Comparison of ENCODE assay signal across 27 mouse cellular contexts in genomic region chr8:119545180-119545579, GRCm38 (mm10). TPM values are rescaled to one million over a fixed set of nuclear protein-coding genes. Genes with fewer than 3 reads are reported as not detected.
DNase-seq lines count a peak whose midpoint lies in the region; TF ChIP-seq lines count a peak whose summit lies in the region.
"Had no signal": no experiment of that assay in that cellular context is flagged by ENCODE, and none has a peak within 500 bp of the region (broad histone marks: within the 10 kb centered on the region; RNA-seq: fewer than 3 reads in every experiment).

No protein-coding gene starts in this region.

- H3K27ac ChIP-seq in gastrocnemius, adult 2 months: peak overlapping the region; percentile 24; the same call in 1 of the 2 replicates
- peak overlapping the region; percentile 49; the same call in 1 of the 2 replicates for H3K27ac ChIP-seq in thymus, adult 2 months (ENCODE audit: control insufficient read depth, insufficient read depth, low read length)
- H3K27ac ChIP-seq: forebrain, embryonic 13.5 days; heart, embryonic 10.5 days; kidney, embryonic 15.5 days; midbrain, embryonic 13.5 days; neural tube, embryonic 15.5 days had no signal

- H3K36me3 ChIP-seq in thymus, adult 2 months (ENCODE audit: control insufficient read depth, insufficient read depth, low read length): peaks cover 70% of the 10 kb centered on the region

- WGBS in thymus, adult 2 months: 58% methylated on average over 6 of the region's 6 CpGs

- H3K27me3 ChIP-seq in thymus, adult 2 months (ENCODE audit: control insufficient read depth, insufficient read depth, low read length): no peaks in the 10 kb centered on the region
- H3K27me3 ChIP-seq: forebrain, embryonic 13.5 days; kidney, embryonic 15.5 days; midbrain, embryonic 13.5 days; neural tube, embryonic 15.5 days had no signal

- peaks cover 34% of the 10 kb centered on the region for H3K4me1 ChIP-seq in thymus, adult 2 months (replicated peaks; ENCODE audit: control insufficient read depth, insufficient read depth, low read length)
- H3K4me1 ChIP-seq: forebrain, embryonic 13.5 days; midbrain, embryonic 13.5 days; neural tube, embryonic 15.5 days had no signal

- TF ChIP-seq POLR2A in thymus, adult 2 months (IDR thresholded peaks at IDR 0.05; ENCODE audit: control insufficient read depth, extremely low read depth, insufficient read depth, low read length, poor library complexity): no peak

- H3K4me3 ChIP-seq in gastrocnemius, adult 2 months: no peak overlapping the region
- no peak overlapping the region for H3K4me3 ChIP-seq in thymus, adult 2 months (ENCODE audit: control insufficient read depth, insufficient read depth, low read length)
- H3K4me3 ChIP-seq: forebrain, embryonic 13.5 days; heart, embryonic 10.5 days; kidney, embryonic 15.5 days; midbrain, embryonic 13.5 days; myocyte; neural tube, embryonic 15.5 days had no signal

- TF ChIP-seq CTCF in gastrocnemius, adult 2 months (IDR thresholded peaks at IDR 0.05): no peak
- TF ChIP-seq CTCF in thymus, adult 2 months (IDR thresholded peaks at IDR 0.05; ENCODE audit: borderline replicate concordance, control insufficient read depth, extremely low read depth, insufficient read depth, low read length, poor library complexity): no peak

- DNase-seq in gastrocnemius, adult 2 months: no peak
- no peak for DNase-seq in gastrocnemius, postnatal 25 days
- DNase-seq in thymus, adult 2 months: no peak
- DNase-seq in thymus, adult 18-20 months: no peak
- peak; percentile 60 for DNase-seq in induced T-regulatory cell, adult 2 months (ENCODE audit: low read depth)
- DNase-seq in c-Kit-positive CD71-positive TER-119-positive erythroid progenitor cells, embryonic 14.5 days (ENCODE audit: low spot score): no peak
- no peak for DNase-seq in gastrocnemius, adult 18-20 months (ENCODE audit: low spot score)
- no peak for DNase-seq in cerebellum, adult 18-20 months
- DNase-seq: adrenal gland, postnatal 14 days; cerebellum, adult 11 months; cerebellum, postnatal 25 days; embryo, embryonic 11 days; gastrocnemius, postnatal 36 days; liver, postnatal 0 days; lung, postnatal 14 days; right cerebral cortex, postnatal 25 days; thymus, postnatal 36 days had no signal

- intact Hi-C loops in gastrocnemius, adult 2 months (cut with DNase I): no loop called here

RNA-seq across cellular contexts. Expression of gene Mbtps1, which starts 13.4 kb away (rescaled TPM):
- 10 to 100 TPM; 28.6 to 28.7 TPM for total RNA-seq in gastrocnemius, adult 2 months (2021)
- total RNA-seq in gastrocnemius, postnatal 25 days (2021): 10 to 100 TPM; 26.7 to 27.0 TPM
- 166 and 177 TPM in 2 replicates for polyA plus RNA-seq in thymus, adult 2 months (2012; rRNA removed)
- 10 to 100 TPM; 20.2 to 21.1 TPM for total RNA-seq in gastrocnemius, adult 18-20 months (2021)

RNA-seq across cellular contexts. Expression of gene Hsdl1, which starts 29.8 kb away (rescaled TPM):
- 10 to 100 TPM; 15.9 to 16.6 TPM for total RNA-seq in gastrocnemius, adult 2 months (2021)
- total RNA-seq in gastrocnemius, postnatal 25 days (2021): 10 to 100 TPM; 11.2 to 13.3 TPM
- 149 and 176 TPM in 2 replicates for polyA plus RNA-seq in thymus, adult 2 months (2012; rRNA removed)
- total RNA-seq in gastrocnemius, adult 18-20 months (2021): 10 to 100 TPM; 13.4 to 16.3 TPM

RNA-seq across cellular contexts. Expression of gene Dnaaf1, which starts 29.9 kb away (rescaled TPM):
- not detected for total RNA-seq in gastrocnemius, adult 2 months (2021)
- total RNA-seq in gastrocnemius, postnatal 25 days (2021): not detected
- 0.90 and 1.1 TPM in 2 replicates for polyA plus RNA-seq in thymus, adult 2 months (2012; rRNA removed)
- not detected for total RNA-seq in gastrocnemius, adult 18-20 months (2021)
- total RNA-seq: adrenal gland, postnatal 14 days; gastrocnemius, postnatal 36 days; liver, adult 2 months; megakaryocyte, adult 5-6 weeks had no signal
- polyA plus RNA-seq: liver, adult 2 months; liver, postnatal 0 days had no signal

RNA-seq across cellular contexts. Expression of gene Slc38a8, which starts 43.7 kb away (rescaled TPM):
- total RNA-seq in gastrocnemius, adult 2 months (2021): not detected
- not detected for total RNA-seq in gastrocnemius, postnatal 25 days (2021)
- 0.27 and 0.51 TPM in 2 replicates for polyA plus RNA-seq in thymus, adult 2 months (2012; rRNA removed)
- total RNA-seq in gastrocnemius, adult 18-20 months (2021): not detected
- total RNA-seq: adrenal gland, postnatal 14 days; gastrocnemius, postnatal 36 days; liver, adult 2 months; megakaryocyte, adult 5-6 weeks had no signal
- polyA plus RNA-seq: forebrain, embryonic 13.5 days; heart, embryonic 10.5 days; heart, postnatal 0 days; hindbrain, embryonic 11.5 days; kidney, embryonic 15.5 days; liver, adult 2 months; liver, postnatal 0 days; midbrain, embryonic 13.5 days; myocyte; neural tube, embryonic 15.5 days had no signal

RNA-seq across cellular contexts. Expression of gene Taf1c, which starts 59.8 kb away (rescaled TPM):
- 1 to 10 TPM; 5.2 to 6.6 TPM for total RNA-seq in gastrocnemius, adult 2 months (2021)
- 1 to 10 TPM; 3.4 to 4.0 TPM for total RNA-seq in gastrocnemius, postnatal 25 days (2021)
- polyA plus RNA-seq in thymus, adult 2 months (2012; rRNA removed): 109 and 112 TPM in 2 replicates
- 1 to 10 TPM; 4.8 to 5.5 TPM for total RNA-seq in gastrocnemius, adult 18-20 months (2021)
